In the genomic region with DNA sequence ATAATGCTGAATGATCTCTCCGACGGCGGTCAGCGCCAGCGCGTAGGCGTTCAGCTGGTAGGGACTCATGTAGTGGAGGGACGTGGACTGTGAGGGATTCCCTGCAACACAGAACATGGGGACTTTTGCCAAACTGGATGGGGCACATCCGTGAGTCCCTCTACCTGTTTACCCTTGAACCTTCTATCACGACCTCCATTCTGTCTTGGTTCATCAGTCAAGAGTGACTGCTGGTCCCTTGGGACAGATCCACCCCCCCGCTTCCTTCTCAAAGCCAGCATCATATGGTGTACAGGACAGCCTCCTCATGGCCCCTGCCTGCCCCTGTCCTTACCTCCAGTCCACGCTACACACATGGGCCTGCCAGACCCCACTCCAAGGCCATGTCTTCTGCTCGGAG, we compare ENCODE assay signal across 24 mouse cellular contexts. TPM values are rescaled to one million over a fixed set of nuclear protein-coding genes. Genes with fewer than 3 reads are reported as not detected.
DNase-seq lines count a peak whose midpoint lies in the region; ATAC-seq and TF ChIP-seq lines count a peak whose summit lies in the region.
"Had no signal": no experiment of that assay in that cellular context is flagged by ENCODE, and none has a peak within 500 bp of the region (broad histone marks: within the 10 kb centered on the region; RNA-seq: fewer than 3 reads in every experiment).

No protein-coding gene starts in this region.

- ATAC-seq in neutrophil, adult 5-6 weeks (ENCODE audit: extremely low read depth, insufficient number of reproducible peaks, low FRiP score, poor library complexity, severe bottlenecking), result peak; percentile 10; the same call in 1 of the 2 replicates
- ATAC-seq: activated CD4-positive, CD25-positive, alpha-beta regulatory T cell, adult 4 months; CD4-positive, CD25-positive, alpha-beta regulatory T cell, adult 4 months; forebrain, embryonic 13.5 days; forebrain, embryonic 15.5 days; forebrain, postnatal 0 days; Patski had no signal

- TF ChIP-seq CTCF in bone marrow, adult 2 months (IDR thresholded peaks at IDR 0.05; ENCODE audit: control insufficient read depth, insufficient read depth, low read length), result no peak

- 78% methylated on average over 13 of the region's 13 CpGs for WGBS in bone marrow, adult 2 months

- peaks cover 16% of the 10 kb centered on the region for H3K4me1 ChIP-seq in bone marrow, adult 2 months (ENCODE audit: control insufficient read depth, insufficient read depth, low read length)

- no peak overlapping the region for H3K4me3 ChIP-seq in bone marrow, adult 2 months (replicated peaks; ENCODE audit: control insufficient read depth, low read depth, low read length)
- H3K4me3 ChIP-seq: embryonic facial prominence, embryonic 10.5 days; embryonic facial prominence, embryonic 12.5 days; forebrain, embryonic 13.5 days; forebrain, embryonic 15.5 days had no signal

- peak overlapping the region; percentile 49; the same call in 1 of the 2 replicates for H3K27ac ChIP-seq in bone marrow, adult 2 months (ENCODE audit: control insufficient read depth, insufficient read depth, low read depth, low read length, poor library complexity)
- H3K27ac ChIP-seq: embryonic facial prominence, embryonic 10.5 days; embryonic facial prominence, embryonic 12.5 days; forebrain, embryonic 13.5 days; forebrain, embryonic 15.5 days had no signal

- DNase-seq in spleen, postnatal 36 days (ENCODE audit: low spot score in 2 of 2), result peak; percentile 46 to 51
- no peak for DNase-seq in spleen, adult 12 weeks (ENCODE audit: low spot score)
- peak; percentile 36 for DNase-seq in A20 (ENCODE audit: low read depth, low spot score)
- DNase-seq in urinary bladder, postnatal 10 days (ENCODE audit: low spot score), result no peak
- no peak for DNase-seq in lung, postnatal 10 days
- no peak for DNase-seq in thymus, postnatal 10 days (ENCODE audit: low spot score in 2 of 2)
- DNase-seq: adrenal gland, adult 8-10 months; adrenal gland, postnatal 14 days; adrenal gland, postnatal 36 days; cerebellum, adult 11 months; cerebellum, adult 2 months; cerebellum, adult 9-10 months; cerebellum, postnatal 10 days; cerebellum, postnatal 25 days; forebrain, postnatal 0 days had no signal

- TF ChIP-seq POLR2A in bone marrow, adult 2 months (IDR thresholded peaks at IDR 0.05; ENCODE audit: borderline replicate concordance, control insufficient read depth, low read depth, low read length), result no peak

RNA-seq across cellular contexts. Expression of a gene that starts 48.4 kb away (rescaled TPM):
- polyA plus RNA-seq in bone marrow, adult 2 months (2011; ENCODE audit: insufficient read depth, insufficient read length, low replicate concordance, missing spikeins), result 217 and 514 TPM in 2 replicates
- 92.5 and 114 TPM in 2 replicates for total RNA-seq in neutrophil, adult 5-6 weeks (2017)
- total RNA-seq: forebrain, postnatal 0 days had no signal
- polyA plus RNA-seq: activated CD4-positive, CD25-positive, alpha-beta regulatory T cell, adult 4 months; CD4-positive, CD25-positive, alpha-beta regulatory T cell, adult 4 months; forebrain, embryonic 13.5 days; forebrain, postnatal 0 days had no signal

Comparison
In these comparisons a context has a peak if more than half of its experiments do, and no peak if none do; other contexts are left out.
1. DNase-seq: peak in spleen, postnatal 36 days (2 of 2) and A20 (single experiment); none in spleen, adult 12 weeks (single experiment), urinary bladder, postnatal 10 days (single experiment), lung, postnatal 10 days (single experiment) and thymus, postnatal 10 days (0 of 2).